Mouse (Mus musculus): ENCODE data around the gene Ttc7b.

- no peak for TF ChIP-seq POLR2A (IDR thresholded peaks at IDR 0.05; ENCODE audit: borderline replicate concordance, extremely low read depth, insufficient read depth, insufficient read length, poor library complexity, severe bottlenecking)
- TF ChIP-seq CTCF (IDR thresholded peaks at IDR 0.05; ENCODE audit: borderline replicate concordance, extremely low read depth, insufficient read depth, insufficient read length): no peak
Observed at GRCm38 (mm10) chr12:100405512-100406030, 115.1 kb downstream of the Ttc7b start.

Measured in brain, embryonic 14.5 days (tissue).